Mouse (Mus musculus) olfactory bulb, adult 2 months (tissue): ENCODE data around the gene Mfsd12.

Source experiments
- CTCF ChIP-seq: fragments of 200-500 bp; IDR thresholded peaks from 2 replicates; pipeline ENCODE4 v1.5.1; 2012; ENCODE audit warnings: low read depth, mild to moderate bottlenecking, low read length, moderate library complexity; ENCODE audit not compliant: insufficient read depth
- POLR2A ChIP-seq: fragments of 200-500 bp; IDR thresholded peaks from 2 replicates; pipeline ENCODE4 v1.6.1; 2012; ENCODE audit warnings: mild to moderate bottlenecking, low read depth, low read length, moderate library complexity; ENCODE audit not compliant: insufficient read depth

GRCm38 (mm10) chr10:81340551-81341332 is 16.5 kb upstream of the Mfsd12 start:
- TF ChIP-seq POLR2A = no peak
- no peak for TF ChIP-seq CTCF
